Mouse (Mus musculus) right cerebral cortex, adult 2 months (tissue): ENCODE data around the gene Mtg1.
A peak's percentile ranks its signal among the peaks of the same experiment; 100 is the strongest.

Experiments
- DNase-seq, 2 experiments: peaks; one replicate each; pipeline ENCODE4 v3.0.0; 2021 to 2022; ENCODE audit warnings: low spot score in 2 of 2

The Mtg1 gene

DNA sequence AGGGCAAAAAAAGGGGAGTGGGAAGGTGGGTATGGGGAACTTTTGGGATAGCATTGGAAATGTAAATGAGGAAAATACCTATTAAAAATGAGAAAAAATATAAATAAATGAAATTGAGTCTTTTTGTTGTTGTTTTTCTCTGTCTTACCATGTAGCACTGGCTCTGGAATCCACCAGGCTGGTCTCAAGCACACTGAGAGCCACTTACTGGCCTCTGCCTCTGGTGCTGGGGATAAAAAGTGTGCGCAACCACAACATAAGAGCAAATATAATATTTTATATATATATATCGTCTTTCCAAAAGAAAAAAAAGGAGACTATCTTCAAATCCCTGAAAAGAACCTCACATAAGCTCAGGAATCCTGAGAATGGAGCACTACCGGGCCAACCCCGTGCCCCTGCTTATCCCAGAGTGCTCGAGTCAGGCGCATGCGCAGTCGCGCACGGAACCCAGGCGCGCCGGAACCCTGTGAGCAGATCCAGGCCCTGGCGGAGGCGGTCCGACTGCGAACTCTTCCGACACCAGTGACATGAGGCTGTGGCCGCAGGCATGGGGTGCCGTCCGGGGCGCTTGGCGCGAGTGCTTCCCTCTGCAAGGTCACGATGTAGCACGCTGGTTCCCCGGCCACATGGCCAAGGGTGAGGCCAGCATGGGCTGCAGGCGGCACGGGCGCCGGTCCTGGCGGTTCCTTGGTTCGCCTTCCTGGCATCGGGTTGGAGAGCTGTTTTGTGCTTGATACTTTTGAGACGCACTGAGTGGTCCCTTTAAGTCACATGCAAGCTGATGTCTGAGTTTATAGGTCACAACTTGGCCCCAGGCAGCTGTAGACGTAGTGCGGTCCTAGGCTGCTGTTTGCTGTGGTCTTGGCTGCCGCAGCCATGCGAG is at the start of gene Mtg1:
Gene Mtg1 (plus strand): TSS at position 430 of the 886 bp plus-strand sequence.
- DNase-seq = peak; percentile 97 to 99

DNA sequence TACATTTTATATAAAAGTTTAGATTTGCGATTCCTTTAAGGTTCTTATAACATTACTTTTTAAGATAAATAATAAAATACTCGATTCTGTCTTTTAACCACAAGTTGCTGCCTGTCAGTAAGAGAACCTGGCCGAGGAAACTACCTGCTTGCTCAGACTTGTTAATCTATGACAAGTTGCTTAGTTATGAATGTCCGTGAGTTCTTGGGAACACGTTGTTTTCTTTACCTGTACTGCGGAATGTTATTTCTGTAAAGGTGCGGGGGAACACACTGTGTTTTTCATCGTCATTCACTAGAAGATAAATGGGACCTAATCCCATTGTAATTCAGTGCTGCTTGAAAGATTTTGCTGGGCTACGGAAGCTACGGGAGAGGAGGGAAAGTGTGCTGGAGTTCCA is 46.8 kb upstream of the Mtg1 start:
- no peak for DNase-seq

DNA sequence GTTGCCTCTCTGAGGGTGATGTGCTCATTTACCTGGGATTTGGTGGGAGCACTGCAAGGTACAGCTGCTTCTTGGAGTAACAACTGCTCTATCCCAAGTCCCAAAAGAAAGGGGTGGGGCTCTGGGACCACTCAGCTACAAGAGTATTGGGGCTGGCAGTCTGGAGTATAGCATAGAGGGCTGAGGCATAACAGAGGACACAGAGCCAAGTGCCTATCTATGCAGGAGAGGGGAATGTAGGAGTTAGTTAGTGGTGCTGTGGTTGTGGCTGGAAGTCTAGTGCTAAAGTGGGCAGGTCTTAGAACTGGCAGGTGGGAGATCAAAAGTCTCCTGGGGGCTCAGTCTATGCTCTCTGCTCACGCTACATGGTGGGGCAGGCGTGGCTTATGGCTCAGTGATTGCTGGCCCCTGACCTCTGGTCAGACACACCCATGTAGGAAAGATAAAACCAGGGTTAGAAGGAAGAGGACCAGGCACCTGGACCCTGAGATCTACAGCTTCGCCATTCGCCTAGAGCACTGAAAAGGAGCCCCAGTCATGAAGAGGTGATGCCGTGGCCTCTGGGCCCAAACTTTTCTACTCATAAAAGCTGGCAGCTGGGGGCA is 44.3 kb upstream of the Mtg1 start, which contains the start of gene Prap1:
Gene Prap1 (plus strand): TSS at position 472 of the 605 bp plus-strand sequence.
- no peak for DNase-seq

DNA sequence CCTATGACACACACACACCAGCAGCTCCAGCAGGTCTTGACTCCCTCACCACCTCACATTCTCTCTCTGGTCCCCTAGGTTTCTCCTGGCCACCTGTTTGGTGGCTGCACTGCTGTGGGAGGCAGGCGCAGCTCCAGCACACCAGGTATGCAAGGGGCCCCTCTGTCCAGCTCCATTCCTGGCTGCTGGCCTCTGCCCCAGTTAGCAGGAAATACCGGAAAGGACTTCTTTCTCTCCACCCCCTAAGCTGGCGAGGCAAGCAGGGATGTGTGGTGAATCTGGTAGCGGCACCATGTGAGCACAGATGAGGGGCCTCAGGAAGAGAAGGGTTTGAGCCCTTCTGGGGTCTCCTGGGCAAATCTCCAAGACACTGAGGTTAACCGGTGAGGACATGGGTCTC is 42.4 kb upstream of the Mtg1 start:
- DNase-seq = no peak

DNA sequence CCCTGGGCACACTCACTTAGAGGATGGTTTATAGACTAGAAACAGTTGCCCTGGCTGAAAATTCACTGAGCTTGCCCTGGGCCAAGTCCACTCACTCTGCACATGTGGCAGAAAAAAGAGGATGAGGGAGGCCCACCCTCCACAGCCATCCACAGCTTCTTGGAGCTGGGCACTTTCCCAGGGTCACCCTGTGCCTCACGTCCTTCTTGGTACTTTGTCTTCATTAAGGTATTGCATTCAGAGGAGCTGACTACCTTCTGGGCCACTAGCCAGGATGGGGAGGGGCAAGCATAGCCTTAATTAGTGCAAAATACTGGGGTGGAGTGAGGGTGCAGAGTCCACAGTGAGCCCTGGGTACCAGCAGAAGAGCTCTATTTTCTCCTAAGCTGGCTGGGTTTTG is 41.8 kb upstream of the Mtg1 start:
- DNase-seq = no peak

DNA sequence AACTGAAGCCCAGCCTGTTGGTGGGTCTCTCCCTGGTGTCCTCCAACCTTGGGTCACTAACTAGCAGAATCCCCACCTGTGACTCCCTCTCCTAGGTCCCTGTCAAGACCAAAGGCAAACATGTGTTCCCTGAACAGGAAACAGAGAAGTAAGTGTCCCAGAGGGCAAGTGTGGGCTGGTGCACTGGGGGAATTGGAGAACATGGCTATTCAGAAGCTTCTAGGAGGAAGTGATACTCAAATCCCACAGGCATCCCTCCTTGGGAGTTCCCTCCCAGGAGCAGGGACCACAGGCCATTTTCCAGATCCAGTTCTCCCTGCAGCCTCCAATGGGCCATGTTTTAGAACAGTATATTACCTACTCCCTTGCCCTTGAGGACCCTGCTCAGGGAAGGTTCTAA is 41.3 kb upstream of the Mtg1 start:
- no peak for DNase-seq

DNA sequence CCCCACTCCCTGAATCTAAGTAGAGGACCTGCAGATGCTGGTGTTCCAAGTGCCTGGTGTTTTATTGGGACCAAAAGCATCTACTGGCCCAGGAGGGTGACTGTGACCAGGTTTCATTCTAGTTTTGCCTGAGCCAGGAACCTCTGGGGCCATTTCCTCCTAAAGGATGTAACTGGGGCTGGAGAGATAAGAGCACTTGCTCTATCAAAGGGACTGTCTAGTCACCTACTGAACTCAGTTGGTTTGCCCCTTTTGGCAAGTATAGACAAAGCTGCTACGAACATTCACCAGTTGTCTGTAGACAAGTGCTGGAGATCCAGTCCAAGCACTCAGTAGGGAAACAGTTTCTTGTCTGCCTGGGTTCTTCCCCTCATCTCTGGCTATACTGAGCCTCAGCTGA is 38.9 kb upstream of the Mtg1 start:
- no peak for DNase-seq

DNA sequence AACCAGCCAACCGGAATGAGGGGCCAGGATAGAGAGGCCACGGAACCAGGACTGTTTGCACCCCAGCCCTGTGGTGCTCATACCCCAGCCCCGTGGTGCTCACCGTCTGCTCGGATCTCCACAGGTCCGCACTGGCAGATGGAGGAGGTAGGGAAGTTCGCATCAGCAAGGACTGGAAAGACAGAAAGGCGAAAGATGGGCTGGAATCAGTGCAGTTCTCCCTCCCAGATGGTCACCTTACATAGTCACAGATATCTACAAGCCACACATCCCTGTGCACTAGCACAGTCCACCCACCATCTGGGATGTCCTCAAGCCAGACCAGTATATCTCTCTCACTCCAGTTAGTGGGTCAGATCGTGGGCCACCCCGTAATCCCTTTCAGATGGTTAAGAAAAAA is 35.9 kb upstream of the Mtg1 start:
- DNase-seq = peak in 1 of 2 experiments; percentile 24

DNA sequence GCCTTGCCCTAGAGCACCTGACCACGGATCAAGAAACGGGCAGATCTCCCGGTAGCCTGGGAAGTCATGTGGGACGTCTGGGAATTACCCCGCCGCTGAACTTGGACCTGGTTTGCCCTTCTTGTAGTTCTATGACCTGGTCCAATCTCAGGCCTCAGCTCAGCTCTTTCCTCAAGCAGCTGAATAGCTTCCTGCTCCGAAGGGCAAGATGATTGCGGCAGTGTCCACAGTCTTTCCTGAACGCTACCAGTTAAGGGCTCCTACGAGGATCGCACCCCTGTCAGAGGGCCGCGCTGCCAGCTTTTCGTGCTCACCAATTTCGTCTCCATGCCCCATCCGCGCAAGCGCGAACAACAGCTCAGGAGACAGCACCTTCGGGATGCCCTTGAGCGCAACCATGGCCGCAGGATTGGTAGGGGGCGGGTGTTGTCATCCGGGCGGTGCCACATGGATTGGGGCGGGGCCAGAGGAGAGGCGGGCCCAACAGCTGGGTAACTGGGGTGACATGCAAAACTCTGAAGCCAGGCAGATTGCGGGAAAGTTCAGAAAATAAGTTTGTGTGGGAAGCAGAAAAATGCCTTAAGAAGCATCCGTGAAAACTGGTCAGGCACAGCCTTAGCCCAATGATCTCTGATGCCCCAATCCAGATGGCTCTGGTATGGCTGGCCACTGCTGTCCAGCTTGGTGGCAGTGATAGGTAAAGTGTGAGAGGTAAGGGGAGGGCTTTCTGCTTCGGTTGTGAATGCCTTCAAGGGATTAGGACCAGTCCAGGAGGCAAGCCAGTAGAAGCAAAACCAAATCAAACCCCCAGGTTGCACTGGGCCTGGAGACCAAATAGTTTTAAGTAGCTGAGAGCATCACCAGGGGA is 35.1 kb upstream of the Mtg1 start, which contains the start of gene Fuom:
Gene Fuom (minus strand): TSS at position 449 of the 868 bp plus-strand sequence.
- peak; percentile 85 to 86 for DNase-seq

DNA sequence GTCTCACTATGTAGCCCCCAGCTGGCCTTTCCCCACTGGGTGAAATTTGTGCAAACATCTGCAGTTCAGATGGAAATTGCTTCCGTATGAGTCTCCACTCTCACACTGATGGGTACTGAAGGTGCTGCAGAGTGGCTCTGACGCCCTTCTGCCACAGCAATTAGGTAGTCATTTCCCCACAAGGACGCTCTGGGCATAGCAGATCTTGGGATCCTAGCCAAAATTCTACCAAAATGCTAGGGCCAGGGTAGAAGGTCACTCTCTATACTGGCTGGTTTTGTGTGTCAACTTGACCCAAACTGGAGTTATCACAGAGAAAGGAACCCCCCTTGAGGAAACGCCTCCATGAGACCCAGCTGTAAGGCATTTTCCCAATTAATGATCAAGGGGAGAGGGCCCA is 33.4 kb upstream of the Mtg1 start:
- DNase-seq = no peak

DNA sequence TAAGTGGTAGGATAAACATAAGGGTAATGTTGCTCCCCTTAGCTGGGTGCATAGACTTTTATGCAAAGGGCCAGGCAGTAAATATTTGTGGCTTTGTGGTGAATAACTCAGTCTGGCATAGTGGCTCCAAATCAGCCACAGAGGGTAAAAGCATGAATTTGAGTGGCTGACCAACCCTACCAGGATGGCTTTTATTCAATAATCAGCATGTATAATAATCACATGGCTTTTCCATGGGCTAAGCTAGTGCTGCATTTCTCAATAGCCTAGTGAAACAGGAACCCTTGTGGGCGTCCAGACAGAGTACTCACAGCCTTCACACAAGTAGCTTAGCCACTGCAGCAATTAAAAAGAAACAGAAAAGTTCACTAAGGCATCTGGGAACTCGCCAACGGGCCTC is 25.4 kb upstream of the Mtg1 start:
- DNase-seq = no peak

DNA sequence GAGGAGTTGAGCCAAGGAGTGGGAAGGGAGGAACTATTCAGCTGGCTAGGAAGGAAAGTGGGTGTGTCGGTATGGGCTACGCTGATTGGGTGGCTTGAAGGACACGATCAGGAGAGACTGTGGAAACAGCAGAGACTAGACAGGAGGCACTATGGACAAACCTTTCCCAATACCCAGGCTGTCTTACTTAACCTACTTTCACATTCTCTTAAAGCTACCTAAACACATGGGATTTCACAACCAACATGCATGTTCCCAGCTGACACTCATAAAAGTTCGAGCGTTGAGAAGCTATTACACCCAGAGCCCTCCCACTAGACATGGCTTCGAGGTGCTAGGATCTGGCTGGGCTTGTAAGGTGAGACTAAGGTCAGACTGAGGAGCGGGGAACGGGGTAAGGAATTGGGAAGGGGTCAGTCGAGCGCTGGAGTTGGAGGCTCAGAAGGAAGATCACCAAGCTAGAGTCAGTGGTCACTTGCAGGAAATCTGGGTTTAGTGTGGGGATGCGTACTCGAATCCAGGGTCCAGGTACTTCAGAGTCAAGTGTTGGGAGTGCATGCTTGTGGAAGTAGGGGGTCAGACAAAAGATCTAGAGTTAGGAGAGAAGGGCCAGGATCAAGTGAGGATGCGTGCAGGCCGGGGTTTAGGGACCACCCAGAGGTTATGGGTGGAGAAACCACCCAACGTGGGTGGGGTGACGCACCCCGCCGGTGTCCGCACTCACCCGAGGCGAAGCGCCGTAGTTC is 21.6 kb upstream of the Mtg1 start, which contains the start of gene Paox:
Gene Paox (plus strand): TSS at position 217 of the 746 bp plus-strand sequence.
- DNase-seq = peak; percentile 56 to 64

DNA sequence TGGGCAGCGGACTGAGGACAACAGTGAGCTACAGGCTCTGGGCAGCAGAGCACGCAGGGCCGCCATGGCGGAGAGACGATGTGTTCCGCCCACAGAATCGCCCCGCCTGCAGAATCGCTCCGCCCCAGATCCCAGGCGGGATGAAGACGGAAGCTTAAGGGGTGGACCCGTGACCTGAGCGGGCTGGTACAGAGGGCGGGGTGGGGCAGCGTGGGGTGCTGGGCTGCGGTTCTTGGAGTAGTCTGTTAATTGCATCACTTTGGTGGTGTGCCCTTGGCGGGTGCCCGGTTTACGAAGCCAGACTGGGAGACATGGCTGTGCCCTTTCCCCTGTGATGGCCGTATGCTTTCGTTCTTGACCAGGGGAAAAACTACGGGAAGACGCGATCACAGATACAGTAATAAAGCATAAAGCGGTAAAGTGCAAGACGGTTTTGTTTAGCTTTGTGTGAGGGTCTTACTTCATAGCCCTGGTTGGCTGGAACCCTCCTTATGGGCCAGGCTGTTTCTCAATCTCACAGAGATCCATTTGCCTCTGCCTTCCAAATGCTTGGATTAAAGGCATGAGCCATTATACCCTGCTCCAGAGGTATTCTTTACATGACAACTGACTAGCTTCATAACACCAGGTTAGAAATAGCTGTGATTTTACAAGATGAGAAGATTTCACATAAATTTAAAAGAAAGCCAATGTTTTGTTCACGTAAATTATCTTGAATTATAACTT is 20.9 kb upstream of the Mtg1 start, which contains the start of gene Echs1:
Gene Echs1 (minus strand): TSS at position 148 of the 726 bp plus-strand sequence.
- DNase-seq = peak; percentile 82 to 85

DNA sequence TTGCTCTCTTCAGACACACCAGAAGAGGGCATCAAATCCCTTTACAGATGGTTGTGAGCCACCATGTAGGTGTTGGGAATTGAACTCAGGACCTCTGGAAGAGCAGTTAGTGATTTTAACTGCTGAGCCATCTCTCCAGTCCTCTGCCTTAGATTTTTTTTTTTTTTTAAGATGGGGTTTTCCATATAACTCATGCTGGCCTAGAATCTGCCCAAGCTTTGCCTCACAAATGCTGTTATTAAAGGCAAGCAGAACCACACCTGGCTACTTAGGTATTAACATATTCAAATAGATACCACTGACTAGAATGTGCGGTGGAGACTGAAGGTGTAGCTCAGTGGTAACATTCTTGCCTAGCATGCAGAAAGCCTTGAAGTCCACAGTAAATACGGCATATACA is 16.9 kb upstream of the Mtg1 start:
- DNase-seq = no peak

DNA sequence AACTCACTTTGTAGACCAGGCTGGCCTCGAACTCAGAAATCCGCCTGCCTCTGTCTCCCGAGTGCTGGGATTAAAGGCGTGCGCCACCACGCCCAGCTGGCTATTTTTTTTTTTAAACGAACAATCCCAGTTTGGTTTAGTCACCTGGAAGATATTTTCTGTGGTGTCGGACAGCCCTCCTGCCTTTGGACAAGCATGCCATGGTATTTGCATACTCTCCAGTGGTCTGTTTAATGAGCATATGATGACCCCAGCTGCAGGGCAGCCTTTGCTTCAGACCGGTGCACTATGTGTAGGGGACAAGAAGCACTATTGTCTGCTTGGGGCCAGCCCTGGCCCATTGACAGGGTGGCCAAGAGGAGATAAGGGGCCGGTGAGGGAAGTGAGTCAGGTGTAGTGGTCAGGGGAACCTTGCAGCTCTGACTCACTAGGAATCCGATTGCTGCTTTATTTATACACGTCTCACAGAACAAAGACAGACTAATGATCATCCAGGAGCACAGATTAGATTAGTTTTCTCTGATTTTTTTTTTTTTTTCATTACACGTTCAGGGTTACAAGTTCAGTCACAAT is 15.9 kb upstream of the Mtg1 start:
- no peak for DNase-seq

DNA sequence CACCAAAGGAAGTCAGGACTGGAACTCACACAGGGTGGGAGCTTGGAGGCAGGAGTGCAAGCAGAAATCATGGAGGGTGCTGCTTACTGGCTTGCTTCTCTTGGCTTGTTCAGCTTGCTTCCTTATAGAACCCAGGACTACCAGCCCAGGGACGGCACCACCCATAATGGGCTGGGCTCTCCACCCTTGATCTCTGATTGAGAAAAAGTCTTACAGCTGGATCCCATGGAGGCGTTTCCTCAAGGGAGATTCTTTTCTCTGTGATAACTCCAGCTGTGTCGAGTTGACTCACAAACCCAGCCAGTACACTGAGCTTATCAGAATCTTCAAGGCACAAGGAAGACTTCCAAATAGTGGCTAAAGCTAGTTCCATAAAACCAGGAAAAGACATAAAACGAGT is 14.6 kb upstream of the Mtg1 start:
- no peak for DNase-seq

DNA sequence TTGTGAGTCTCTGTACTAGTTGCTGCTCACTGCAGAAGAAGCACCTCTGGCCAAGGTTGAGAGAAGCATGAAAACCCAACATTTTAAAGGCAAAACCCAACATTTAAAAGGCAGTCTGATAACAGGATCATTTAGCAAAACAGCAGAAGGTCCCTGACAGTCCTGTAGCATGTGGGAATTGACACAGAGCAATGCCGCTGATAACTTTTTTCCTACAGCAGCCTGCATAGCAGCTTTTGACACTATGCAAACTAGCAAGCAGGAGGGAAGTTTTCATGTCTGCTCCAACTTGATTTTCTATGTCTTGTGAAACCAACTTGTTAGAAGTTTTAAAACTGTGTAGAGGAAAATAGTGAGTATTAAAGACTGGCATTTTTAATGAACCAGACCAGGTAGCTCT is 13.0 kb upstream of the Mtg1 start:
- DNase-seq = no peak

DNA sequence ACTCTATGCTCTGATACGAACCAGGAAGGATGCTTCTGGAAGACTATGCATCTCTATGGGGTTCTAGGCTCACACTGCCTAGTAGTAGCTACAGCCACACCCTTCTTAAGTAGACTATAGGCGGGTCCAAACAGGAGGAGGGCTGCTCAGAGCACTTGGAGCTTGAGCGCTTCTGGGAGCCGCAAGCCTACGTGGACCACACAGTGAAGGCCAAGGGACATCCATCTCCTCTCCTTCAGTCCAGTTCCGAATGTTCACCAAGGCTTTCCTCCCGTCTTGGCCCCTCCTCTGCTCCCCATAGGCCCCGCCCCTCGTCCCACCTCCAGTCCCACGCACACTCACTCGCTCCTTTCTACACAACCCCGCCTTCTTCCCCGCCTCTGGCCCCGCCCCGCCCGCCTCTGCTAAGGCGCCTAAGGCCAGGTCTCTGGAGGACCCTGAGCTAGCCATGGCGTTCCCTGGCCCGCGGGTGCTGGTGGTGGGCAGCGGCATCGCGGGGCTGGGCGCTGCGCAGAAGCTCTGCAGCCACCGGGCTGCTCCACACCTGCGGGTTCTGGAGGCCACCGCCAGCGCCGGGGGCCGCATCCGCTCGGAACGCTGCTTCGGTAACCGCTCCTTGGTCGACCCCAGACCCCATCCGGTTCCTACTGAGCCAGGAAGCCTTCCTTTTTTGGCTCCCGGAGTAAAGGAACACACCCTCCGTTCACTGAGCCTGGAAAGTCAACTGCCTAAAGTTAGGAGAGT is 11.9 kb upstream of the Mtg1 start:
- peak; percentile 84 to 85 for DNase-seq

DNA sequence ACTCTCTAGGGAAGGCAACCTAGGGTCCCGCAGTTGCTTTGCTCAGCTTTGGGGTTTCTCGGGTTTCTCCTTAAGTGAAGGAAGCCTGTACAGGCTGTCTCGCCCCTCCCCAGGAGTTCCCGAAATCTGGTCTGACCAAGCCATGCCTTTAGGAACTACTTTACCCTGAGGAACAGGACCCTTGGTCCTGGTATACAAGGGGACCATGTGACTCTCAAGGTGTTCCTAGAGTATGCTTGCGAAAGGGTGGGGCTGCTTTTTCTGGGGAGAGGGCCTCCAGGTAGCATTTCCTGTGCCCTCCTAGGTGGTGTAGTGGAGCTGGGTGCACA is 11.4 kb upstream of the Mtg1 start:
- no peak for DNase-seq

DNA sequence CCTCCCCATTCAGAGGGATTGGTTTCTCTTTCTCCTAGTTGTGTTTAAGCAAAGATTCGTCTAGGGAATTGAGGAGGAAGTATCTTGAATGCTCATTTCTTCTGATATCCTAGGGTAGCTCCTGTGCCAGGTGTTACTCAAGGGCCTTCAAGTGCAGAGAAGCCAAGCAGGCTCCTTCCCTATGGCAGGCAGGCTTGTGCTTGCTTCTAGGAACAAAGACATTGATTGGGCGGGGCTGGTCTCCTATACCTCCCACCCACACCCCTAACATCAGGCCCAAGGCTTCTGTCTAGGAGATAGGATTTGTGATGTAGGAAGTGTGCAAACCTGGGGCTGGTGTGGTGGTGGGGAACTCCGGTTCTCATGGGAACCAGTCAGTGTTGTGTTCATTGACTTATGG is 10.4 kb upstream of the Mtg1 start:
- no peak for DNase-seq
